Mouse (Mus musculus) ovary, adult 18-20 months (tissue): ENCODE results near the gene Fosb.

Experiments used
- DNase-seq: peaks from one replicate; pipeline ENCODE4 v3.0.0; 2022; ENCODE audit warnings: low spot score, mixed read lengths

The Fosb gene

GRCm38 (mm10) chr7:19331910-19332309 is 22.1 kb upstream of the Fosb start:
- no peak for DNase-seq

- no peak for DNase-seq
These were observed 18.6 kb upstream of the Fosb start for GRCm38 (mm10) chr7:19328425-19328824.

- no peak for DNase-seq
These were observed 17.9 kb upstream of the Fosb start for GRCm38 (mm10) chr7:19327782-19328181.

DNA sequence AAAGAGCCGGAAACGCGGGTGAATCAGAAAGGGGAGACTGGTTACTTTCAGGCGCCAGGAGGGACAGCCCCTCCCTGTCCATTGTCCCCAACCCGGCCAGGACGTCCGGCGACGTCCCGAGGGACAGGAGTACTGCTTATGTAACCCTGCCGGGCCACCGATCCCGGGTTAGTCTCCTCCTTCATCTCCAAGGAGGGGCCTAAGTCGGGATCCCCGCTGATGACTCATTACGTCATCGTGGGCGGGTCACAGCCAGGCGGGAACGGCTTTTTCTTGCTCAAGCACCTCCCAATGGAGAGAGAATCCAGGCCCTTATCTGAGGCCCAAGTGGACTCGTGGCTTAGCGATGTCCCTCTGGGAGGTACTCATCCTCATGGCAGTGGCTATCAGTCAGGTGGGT is 17.3 kb upstream of the Fosb start:
- peak; percentile 77 for DNase-seq

GRCm38 (mm10) chr7:19326359-19326758 is 16.5 kb upstream of the Fosb start:
- DNase-seq, result peak; percentile 79

DNA sequence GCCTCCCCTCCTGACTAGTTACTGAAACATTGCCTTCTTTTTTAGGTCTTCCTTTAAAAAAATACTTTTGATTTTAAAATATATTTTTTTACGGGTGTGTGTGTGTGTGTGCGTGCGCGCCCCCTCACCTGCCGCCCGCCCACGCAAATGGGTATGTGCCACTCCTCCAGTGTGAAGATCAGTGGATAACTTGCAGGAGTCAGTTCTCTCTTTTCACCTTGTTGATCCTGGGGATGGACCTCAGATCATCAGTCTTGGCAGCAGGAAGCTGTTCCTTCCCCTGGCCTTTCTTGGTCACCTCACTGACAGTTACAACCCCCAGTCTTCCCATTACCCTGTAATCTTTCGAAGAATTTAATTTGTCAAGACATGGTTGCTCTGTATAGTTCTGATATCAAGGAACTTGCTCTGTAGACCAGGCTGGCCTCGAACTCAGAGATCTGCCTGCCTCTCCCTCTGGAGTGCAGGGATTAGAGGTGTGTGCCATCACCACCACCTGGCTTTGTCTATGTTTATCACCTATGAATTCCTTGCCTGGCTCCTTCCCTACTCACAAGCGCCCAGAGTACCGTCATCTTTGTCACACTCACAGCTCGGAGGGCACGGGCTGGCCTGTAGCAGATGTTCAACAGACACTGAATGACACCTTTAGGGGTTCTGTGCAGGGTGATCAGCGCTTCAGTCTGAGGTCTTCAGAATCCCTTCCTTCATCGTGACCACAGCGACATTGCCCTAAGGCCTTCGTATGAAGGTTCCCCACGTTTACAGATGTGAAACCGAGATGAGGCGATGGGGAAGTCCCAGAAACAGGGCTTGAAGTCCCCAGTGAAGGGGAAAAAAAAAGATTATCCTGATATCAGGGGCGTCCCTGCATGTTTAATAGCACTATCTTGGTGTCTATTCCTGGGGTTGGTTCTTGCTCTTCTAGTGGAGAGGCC is 15.7 kb upstream of the Fosb start:
- no peak for DNase-seq

DNA sequence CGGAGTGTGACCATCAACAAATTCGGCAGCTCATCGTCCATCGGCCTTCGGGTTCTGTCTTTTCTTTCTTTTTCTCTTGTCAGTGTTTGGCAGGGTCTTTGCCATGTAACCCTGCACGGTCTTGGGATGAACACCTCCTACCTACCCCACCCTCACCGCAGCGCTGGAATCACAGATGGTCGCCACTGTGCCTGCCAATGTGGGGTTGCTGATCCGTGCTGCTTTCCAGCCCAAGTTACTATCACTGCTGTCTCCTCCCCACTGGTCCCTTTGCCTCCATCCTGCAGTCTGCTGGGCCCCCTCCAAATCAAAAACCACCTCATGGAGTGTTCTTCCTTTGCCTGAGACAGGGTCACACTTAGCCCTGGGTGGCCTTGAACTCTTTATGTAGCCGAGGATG is 14.4 kb upstream of the Fosb start:
- DNase-seq, result no peak

GRCm38 (mm10) chr7:19322489-19322888 is 12.6 kb upstream of the Fosb start:
- DNase-seq, result no peak

DNA sequence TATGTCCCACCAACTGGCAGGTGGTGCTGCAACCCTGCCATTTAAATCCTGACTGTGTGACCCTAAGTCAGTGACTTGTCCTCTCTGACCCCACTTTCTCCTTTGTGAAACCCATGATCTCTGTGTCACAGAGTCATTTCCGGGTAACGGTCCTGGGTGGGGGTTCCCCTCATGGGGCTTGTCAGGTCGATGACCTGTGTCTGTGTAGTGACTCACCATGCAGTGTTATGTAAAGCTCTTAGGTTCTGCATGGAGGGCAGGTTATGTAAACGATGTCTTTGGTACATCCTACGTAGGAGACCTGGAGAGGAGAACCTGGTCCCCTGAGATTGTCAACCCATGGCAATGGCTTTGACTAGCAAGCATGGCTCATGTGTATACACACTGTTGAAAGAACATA is 11.6 kb upstream of the Fosb start:
- no peak for DNase-seq

DNA sequence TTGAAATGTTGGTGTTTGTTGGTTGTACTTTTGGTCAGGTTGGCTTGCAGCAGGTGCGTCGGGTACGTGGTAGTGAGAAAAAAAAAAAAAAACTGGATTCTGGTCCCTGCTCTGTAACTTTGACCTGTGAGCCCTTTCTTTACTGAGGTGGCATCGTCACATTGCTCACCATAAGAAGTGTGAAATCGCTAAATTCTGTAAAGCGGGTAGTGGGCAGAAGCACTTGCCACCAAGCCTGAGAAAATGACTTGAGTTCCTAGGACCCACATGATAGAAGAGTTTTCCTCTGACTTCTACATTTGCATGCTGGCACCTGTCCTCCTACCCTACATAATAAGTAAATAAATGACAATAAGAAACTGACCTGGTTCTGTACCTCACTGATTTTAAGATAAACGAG is 10.8 kb upstream of the Fosb start:
- no peak for DNase-seq

- peak; percentile 93 for DNase-seq
These were observed 10.1 kb upstream of the Fosb start for GRCm38 (mm10) chr7:19319906-19320305.

DNA sequence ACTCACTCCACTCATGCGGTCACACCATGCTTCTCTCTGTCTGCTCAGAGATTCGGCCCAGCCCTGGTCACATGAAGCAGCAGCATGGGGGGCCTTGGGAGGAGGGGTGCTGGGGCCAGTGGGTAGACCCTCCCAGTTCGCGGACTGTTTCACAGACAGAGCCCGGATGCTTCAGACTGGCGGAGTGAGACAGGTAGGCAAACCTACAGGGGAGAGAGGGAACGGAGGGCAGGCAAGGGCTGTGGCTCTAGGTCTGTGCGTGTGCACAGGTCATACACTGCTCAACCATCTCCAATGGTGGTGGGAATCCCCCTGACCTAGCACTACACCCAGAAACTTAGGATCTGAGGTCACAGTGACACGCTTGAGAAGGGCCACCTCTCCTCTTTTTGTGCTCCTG is 9.6 kb upstream of the Fosb start:
- DNase-seq, result no peak

GRCm38 (mm10) chr7:19318676-19319075 is 8.8 kb upstream of the Fosb start:
- DNase-seq, result no peak

- DNase-seq, result no peak
These were observed 8.3 kb upstream of the Fosb start for GRCm38 (mm10) chr7:19318201-19318600.

DNA sequence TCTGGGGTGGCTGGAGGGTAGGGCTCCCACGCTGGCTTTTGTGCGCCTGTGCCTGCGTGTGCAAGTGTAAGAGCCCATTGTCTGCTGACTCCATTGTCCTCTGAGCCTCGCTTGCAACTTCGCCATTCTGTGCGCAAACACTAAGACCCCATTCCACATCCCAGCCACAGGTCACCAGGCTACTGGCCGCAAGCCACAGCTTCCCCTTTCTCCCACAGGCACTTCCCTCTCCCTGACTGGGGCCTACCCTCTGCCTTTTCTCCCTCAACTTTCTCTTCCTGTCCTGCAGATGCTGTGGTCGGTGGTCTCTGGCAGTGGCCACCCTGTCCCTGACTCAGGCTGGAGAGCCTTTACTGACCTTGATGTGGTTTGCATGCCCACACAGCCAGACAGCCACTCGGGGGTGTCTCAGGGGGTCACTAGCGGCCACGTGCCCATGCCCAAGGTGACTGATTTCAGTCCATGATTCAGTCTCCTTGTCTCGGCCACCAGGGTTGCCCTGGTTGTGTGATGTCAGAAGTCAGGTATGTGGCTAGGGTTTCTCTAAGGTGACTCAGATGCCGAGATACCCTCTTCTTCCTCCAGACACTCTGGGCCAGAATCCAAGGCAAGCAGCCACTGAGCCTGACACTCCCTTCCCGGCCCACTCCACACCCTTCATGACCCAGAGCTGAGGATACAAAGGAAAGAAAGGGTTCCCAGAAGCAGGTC is 6.8 kb upstream of the Fosb start:
- no peak for DNase-seq

GRCm38 (mm10) chr7:19314033-19314432 is 4.2 kb upstream of the Fosb start:
- DNase-seq, result no peak

- no peak for DNase-seq
These were observed 2.1 kb upstream of the Fosb start for GRCm38 (mm10) chr7:19311991-19312390.

DNA sequence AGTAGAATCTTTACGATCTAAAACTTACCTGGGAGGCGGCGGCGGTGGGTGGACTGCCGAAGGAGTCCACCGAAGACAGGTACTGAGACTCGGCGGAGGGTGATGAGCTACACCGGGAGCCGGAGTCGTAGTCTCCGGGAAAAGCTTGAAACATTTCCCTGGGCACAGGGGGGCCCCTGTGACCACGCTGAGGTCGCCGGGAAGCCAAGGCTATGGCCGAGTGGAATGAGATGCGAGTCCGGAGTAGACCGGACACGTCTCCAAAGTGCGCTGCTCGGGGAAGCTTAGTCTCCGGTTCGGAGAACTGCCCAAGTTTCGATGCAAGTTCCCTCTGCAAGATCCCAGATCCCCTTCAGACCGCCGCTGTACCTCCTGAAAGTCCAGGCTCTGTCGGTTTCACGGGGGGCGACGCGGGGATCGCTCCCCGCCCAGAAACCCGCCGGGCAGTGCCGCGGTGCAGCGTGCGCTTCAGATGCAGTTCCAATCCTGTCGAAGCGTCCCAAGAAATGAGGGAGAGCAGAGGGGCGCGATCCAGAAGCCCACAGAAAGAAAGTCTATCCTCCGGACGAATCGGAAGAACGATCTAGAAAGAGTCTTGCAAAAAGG is 470 bp downstream of the Fosb start:
- DNase-seq, result no peak

- DNase-seq, result peak; percentile 91
These were observed 1.2 kb downstream of the Fosb start for GRCm38 (mm10) chr7:19308454-19309277.

DNA sequence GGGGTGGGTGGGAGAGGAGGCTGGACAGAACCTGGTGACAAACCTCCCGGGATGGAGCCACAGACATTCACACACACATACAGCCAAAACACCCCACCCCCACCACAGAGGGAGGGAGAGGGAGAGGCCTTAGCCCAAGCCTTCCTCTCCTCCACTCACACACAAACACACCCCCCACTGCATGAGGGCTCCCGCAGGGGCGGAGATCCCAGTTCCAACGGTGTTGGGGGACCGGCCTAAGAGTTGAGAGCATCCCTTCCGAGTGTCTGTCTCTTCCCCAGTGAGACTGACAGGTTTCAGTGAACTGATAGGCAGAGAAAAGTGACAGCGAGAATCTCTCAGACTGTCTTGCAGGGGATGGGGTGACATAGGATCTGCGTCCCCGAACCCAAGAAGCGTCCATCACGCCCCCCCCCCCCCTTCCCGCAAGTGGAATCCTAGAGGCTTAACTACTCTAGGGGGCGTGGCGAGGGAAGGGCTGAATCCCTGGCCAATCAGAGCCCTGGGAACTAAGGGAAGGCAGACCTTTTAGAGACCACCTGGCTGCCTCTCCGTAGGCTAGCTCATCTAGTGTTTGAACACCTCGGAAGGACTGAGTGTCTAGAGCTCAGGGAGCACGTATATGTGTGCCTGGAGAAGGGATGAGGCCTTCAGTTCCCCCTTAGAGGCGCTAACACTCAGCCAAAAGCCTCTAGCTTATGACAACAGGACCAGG is 2.0 kb downstream of the Fosb start:
- DNase-seq, result peak; percentile 67
